Mouse (Mus musculus) olfactory bulb, adult 2 months (tissue): Measurements from ENCODE around the gene Amdhd2.

Experiments used
- CTCF ChIP-seq: fragments of 200-500 bp; IDR thresholded peaks from 2 replicates; pipeline ENCODE4 v1.5.1; 2012; ENCODE audit warnings: low read depth, mild to moderate bottlenecking, low read length, moderate library complexity; ENCODE audit not compliant: insufficient read depth
- POLR2A ChIP-seq: fragments of 200-500 bp; IDR thresholded peaks from 2 replicates; pipeline ENCODE4 v1.6.1; 2012; ENCODE audit warnings: mild to moderate bottlenecking, low read depth, low read length, moderate library complexity; ENCODE audit not compliant: insufficient read depth

- no peak for TF ChIP-seq CTCF
- TF ChIP-seq POLR2A = no peak
Measured at GRCm38 (mm10) chr17:24170125-24170524, 6.6 kb upstream of the Amdhd2 start.
